Mouse (Mus musculus) hindbrain, postnatal 0 days (tissue): ENCODE measurements at regions not wholly inside any gene's neighbourhood (a gene's known extent, or its start where the extent isn't known, plus 50 kb on each side); places are given as distances from the start of the nearest gene placed in this dataset.

Experiments
- ATAC-seq: fragments of 200-750 bp; cut with Nextera tagmentation; 2 replicates; pipeline ENCODE4 v1.8.0; 2017; ENCODE audit warnings: mild to moderate bottlenecking, moderate TSS enrichment, moderate library complexity
- DNase-seq: peaks from one replicate; pipeline ENCODE4 v3.0.0-alpha.2; 2015; ENCODE audit warnings: low spot score
- H3K27ac ChIP-seq: fragments of 300-500 bp; sonication (generic); 2 replicates; pipeline ENCODE4 v1.5.1; 2014; ENCODE audit warnings: mild to moderate bottlenecking
- H3K27me3 ChIP-seq: fragments of 300-500 bp; sonication (generic); 2 replicates; pipeline ENCODE4 v1.6.1; 2014; ENCODE audit warnings: low read length, mixed read lengths; ENCODE audit not compliant: insufficient read depth
- H3K36me3 ChIP-seq: fragments of 300-500 bp; sonication (generic); 2 replicates; pipeline ENCODE4 v1.6.1; 2014; ENCODE audit warnings: low read length, mixed read lengths; ENCODE audit not compliant: insufficient read depth
- H3K4me1 ChIP-seq: fragments of 300-500 bp; sonication (generic); 2 replicates; pipeline ENCODE4 v1.6.1; 2014; ENCODE audit warnings: antibody characterized with exemption, low read length, mixed read lengths; ENCODE audit not compliant: insufficient read depth
- H3K4me2 ChIP-seq: fragments of 300-500 bp; sonication (generic); 2 replicates; pipeline ENCODE4 v1.6.1; 2014; ENCODE audit warnings: low read depth, mild to moderate bottlenecking, low read length, moderate library complexity, mixed read lengths
- H3K4me3 ChIP-seq: fragments of 300-500 bp; sonication (generic); 2 replicates; pipeline ENCODE4 v1.5.1; 2014; ENCODE audit warnings: low read length
- H3K9ac ChIP-seq: fragments of 300-500 bp; sonication (generic); replicated peaks from 2 replicates; pipeline ENCODE4 v1.6.1; 2014; ENCODE audit warnings: mild to moderate bottlenecking, low read length, moderate library complexity, mixed read lengths
- H3K9me3 ChIP-seq: fragments of 300-500 bp; sonication (generic); 2 replicates; pipeline ENCODE4 v1.6.1; 2016; ENCODE audit warnings: low read length, mixed read lengths
- CTCF ChIP-seq: IDR thresholded peaks from 2 replicates; pipeline ENCODE4 v1.5.1; 2016; ENCODE audit warnings: antibody characterized with exemption, control low read depth, low read depth
- WGBS: fragments of 180-500 bp; shearing (Covaris S2); extraction: QIAGEN DNeasy Blood & Tissue Kit; methylation state at CpG from one replicate; pipeline ENCODE4 v1.1.7; 2014; 5-methylcytosine and 5-hydroxymethylcytosine counted together

- Histone ChIP-seq H3K9me3 (no peaks in the 10 kb centered on the region), H3K27me3 (no peaks in the 10 kb centered on the region), H3K9ac (no peak overlapping the region), H3K4me3 (no peak overlapping the region), H3K27ac (no peak overlapping the region), H3K4me2 (no peak overlapping the region), H3K4me1 (no peaks in the 10 kb centered on the region), H3K36me3 (no peaks in the 10 kb centered on the region)
- DNase-seq (no peak), ATAC-seq (no peak)
- 72% methylated on average over 3 of the region's 3 CpGs for WGBS
- no peak for TF ChIP-seq CTCF
These were observed 127.7 kb upstream of the Vangl1 start for GRCm38 (mm10) chr3:102332221-102332620.

- Histone ChIP-seq H3K4me3 (no peak overlapping the region), H3K9me3 (no peaks in the 10 kb centered on the region), H3K27ac (no peak overlapping the region), H3K4me1 (no peaks in the 10 kb centered on the region), H3K9ac (no peak overlapping the region), H3K27me3 (no peaks in the 10 kb centered on the region), H3K36me3 (no peaks in the 10 kb centered on the region), H3K4me2 (no peak overlapping the region)
- DNase-seq: no peak
- no peak for TF ChIP-seq CTCF
- WGBS: 81% methylated on average over 3 of the region's 3 CpGs
- ATAC-seq: no peak
These were observed 114.8 kb upstream of the Vangl1 start for GRCm38 (mm10) chr3:102319331-102319730.

GRCm38 (mm10) chr3:102316151-102316550, 111.7 kb upstream of the Vangl1 start:
- DNase-seq: no peak
- no peak overlapping the region for H3K27ac ChIP-seq
- H3K27me3 ChIP-seq: no peaks in the 10 kb centered on the region
- TF ChIP-seq CTCF: no peak
- no peak overlapping the region for H3K9ac ChIP-seq
- no peak for ATAC-seq
- WGBS: 81% methylated on average over 3 of the region's 3 CpGs
- no peak overlapping the region for H3K4me3 ChIP-seq
- no peaks in the 10 kb centered on the region for H3K36me3 ChIP-seq
- H3K4me1 ChIP-seq: no peaks in the 10 kb centered on the region
- H3K9me3 ChIP-seq: no peaks in the 10 kb centered on the region
- no peak overlapping the region for H3K4me2 ChIP-seq

- Histone ChIP-seq H3K9me3 (no peaks in the 10 kb centered on the region), H3K27ac (no peak overlapping the region), H3K4me1 (no peaks in the 10 kb centered on the region), H3K27me3 (no peaks in the 10 kb centered on the region), H3K4me2 (no peak overlapping the region), H3K4me3 (no peak overlapping the region), H3K36me3 (no peaks in the 10 kb centered on the region), H3K9ac (no peak overlapping the region)
- no peak for ATAC-seq
- 47% methylated on average over 15 of the region's 15 CpGs for WGBS
- no peak for TF ChIP-seq CTCF
- peak; percentile 2 for DNase-seq
These were observed 107.2 kb upstream of the Vangl1 start for GRCm38 (mm10) chr3:102311482-102312225.

- 64% methylated on average over 9 of the region's 9 CpGs for WGBS
- Histone ChIP-seq H3K4me1 (no peaks in the 10 kb centered on the region), H3K36me3 (no peaks in the 10 kb centered on the region), H3K4me2 (no peak overlapping the region), H3K27ac (no peak overlapping the region), H3K27me3 (no peaks in the 10 kb centered on the region), H3K9ac (no peak overlapping the region), H3K9me3 (no peaks in the 10 kb centered on the region), H3K4me3 (no peak overlapping the region)
- ATAC-seq (no peak), DNase-seq (no peak)
- TF ChIP-seq CTCF: no peak
These were observed 105.8 kb upstream of the Vangl1 start for GRCm38 (mm10) chr3:102310243-102310642.

- H3K27me3 ChIP-seq: no peaks in the 10 kb centered on the region
- no peak overlapping the region for H3K9ac ChIP-seq
- no peak overlapping the region for H3K4me3 ChIP-seq
- 26% methylated on average over 9 of the region's 9 CpGs for WGBS
- no peak overlapping the region for H3K27ac ChIP-seq
- H3K9me3 ChIP-seq: no peaks in the 10 kb centered on the region
- peak; percentile 74 for TF ChIP-seq CTCF
- ATAC-seq: no peak
- H3K4me1 ChIP-seq: no peaks in the 10 kb centered on the region
- no peaks in the 10 kb centered on the region for H3K36me3 ChIP-seq
- H3K4me2 ChIP-seq: no peak overlapping the region
- DNase-seq: peak; percentile 68
These were observed 105.3 kb upstream of the Vangl1 start for GRCm38 (mm10) chr3:102309756-102310155.

- no peaks in the 10 kb centered on the region for H3K27me3 ChIP-seq
- WGBS: 75% methylated on average over 1 of the region's 1 CpGs
- H3K9me3 ChIP-seq: no peaks in the 10 kb centered on the region
- no peak overlapping the region for H3K27ac ChIP-seq
- no peak for TF ChIP-seq CTCF
- no peak for ATAC-seq
- no peaks in the 10 kb centered on the region for H3K4me1 ChIP-seq
- H3K36me3 ChIP-seq: no peaks in the 10 kb centered on the region
- H3K9ac ChIP-seq: no peak overlapping the region
- DNase-seq: no peak
- H3K4me2 ChIP-seq: no peak overlapping the region
- no peak overlapping the region for H3K4me3 ChIP-seq
These were observed 103.2 kb upstream of the Vangl1 start for GRCm38 (mm10) chr3:102307656-102308055.
